ENCODE assay signal across 4 mouse cellular contexts in the genomic region with DNA sequence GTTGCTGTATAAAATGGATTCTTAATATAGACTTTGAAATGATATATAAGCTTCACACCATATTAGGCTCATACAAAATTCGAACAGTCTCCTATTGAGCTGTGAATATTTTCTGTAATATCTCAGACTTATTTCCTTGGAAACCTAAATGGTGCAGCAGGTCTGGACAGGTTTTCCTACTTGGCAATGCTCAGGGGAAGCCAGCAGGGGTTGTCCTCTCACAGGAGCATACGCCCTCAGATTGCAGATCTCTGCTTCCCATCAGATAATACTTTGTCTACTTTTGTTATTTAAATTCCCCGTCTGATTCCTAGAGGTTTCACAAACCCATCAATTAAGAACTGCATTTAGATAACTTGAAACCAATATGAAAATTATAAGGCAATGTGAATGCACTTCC.
"Had no signal": no experiment of that assay in that cellular context is flagged by ENCODE, and none has a peak within 500 bp of the region (broad histone marks: within the 10 kb centered on the region; RNA-seq: fewer than 3 reads in every experiment).

No protein-coding gene starts in this region.

- ATAC-seq: liver, postnatal 0 days had no signal

- DNase-seq: kidney, postnatal 14 days; liver, embryonic 13.5 days; liver, postnatal 0 days; right cerebral cortex, postnatal 14 days had no signal
